Mouse (Mus musculus): ENCODE results near the gene Kif22.
A peak's percentile ranks its signal among the peaks of the same experiment; 100 is the strongest.

Gene Kif22

GRCm38 (mm10) chr7:127016971-127017949, 25.0 kb downstream of the Kif22 start, which contains the start of gene Pagr1a:
Pagr1a (minus strand) TSS chr7:127017352.
- peak; percentile 98 for DNase-seq

GRCm38 (mm10) chr7:127016486-127016938, 25.8 kb downstream of the Kif22 start:
- no peak for DNase-seq

GRCm38 (mm10) chr7:127016481-127016485, 26.0 kb downstream of the Kif22 start, which contains the start of gene Pagr1b:
Pagr1b (minus strand) TSS chr7:127016484.
- no peak for DNase-seq

GRCm38 (mm10) chr7:127016081-127016480, 26.2 kb downstream of the Kif22 start:
- peak; percentile 40 for DNase-seq

GRCm38 (mm10) chr7:127014993-127015392, 27.3 kb downstream of the Kif22 start:
- DNase-seq, result no peak

- peak; percentile 72 for DNase-seq
Observed at GRCm38 (mm10) chr7:127014320-127014719, 28.0 kb downstream of the Kif22 start, which contains the start of gene Mvp. Mvp (minus strand) TSS chr7:127014621.

GRCm38 (mm10) chr7:127013385-127013784, 28.9 kb downstream of the Kif22 start:
- no peak for DNase-seq

- DNase-seq, result no peak
Observed at GRCm38 (mm10) chr7:127012845-127013244, 29.4 kb downstream of the Kif22 start.

GRCm38 (mm10) chr7:127012374-127012773, 29.9 kb downstream of the Kif22 start:
- DNase-seq, result no peak

GRCm38 (mm10) chr7:127011717-127012116, 30.6 kb downstream of the Kif22 start:
- no peak for DNase-seq

GRCm38 (mm10) chr7:127011051-127011450, 31.2 kb downstream of the Kif22 start:
- no peak for DNase-seq

GRCm38 (mm10) chr7:127009307-127010085, 32.8 kb downstream of the Kif22 start:
- DNase-seq, result no peak

- DNase-seq, result peak; percentile 68
Observed at GRCm38 (mm10) chr7:127008239-127009019, 33.8 kb downstream of the Kif22 start.

GRCm38 (mm10) chr7:127007313-127008024, 34.8 kb downstream of the Kif22 start:
- no peak for DNase-seq

GRCm38 (mm10) chr7:127004122-127004875, 38.0 kb downstream of the Kif22 start:
- no peak for DNase-seq

GRCm38 (mm10) chr7:127003620-127004019, 38.7 kb downstream of the Kif22 start:
- DNase-seq, result no peak

GRCm38 (mm10) chr7:126999568-126999967, 42.7 kb downstream of the Kif22 start:
- DNase-seq, result no peak

GRCm38 (mm10) chr7:126996449-126996848, 45.8 kb downstream of the Kif22 start:
- no peak for DNase-seq

GRCm38 (mm10) chr7:126988816-126989215, 53.5 kb downstream of the Kif22 start:
- DNase-seq, result no peak

- peak; percentile 49 for DNase-seq
Observed at GRCm38 (mm10) chr7:126986319-126986718, 56.0 kb downstream of the Kif22 start.

GRCm38 (mm10) chr7:126984667-126985444, 57.4 kb downstream of the Kif22 start:
- peak; percentile 32 for DNase-seq

Measured in lung, postnatal 14 days (tissue).